Mouse (Mus musculus): Measurements from ENCODE around the gene Dnajb4. TPM values are rescaled to one million over a fixed set of nuclear protein-coding genes. Genes with fewer than 3 reads are reported as not detected.

The Dnajb4 gene
- polyA plus RNA-seq, 1 experiment from 2014 or later = 85.0 TPM

- in situ Hi-C loops (cut with MboI; ENCODE audit: low pct_unique_long_range_greater_than_20kb) = loop anchor here (5.0 kb wide), 1 partner anchor 124 kb away; no protein-coding TSS in a partner anchor
- no peak for TF ChIP-seq CTCF (IDR thresholded peaks at IDR 0.05)
- CTCF ChIA-PET = no interaction called here
- ATAC-seq (no peak), DNase-seq (ENCODE audit: low read depth, low spot score) (no peak)
- no peaks in the 10 kb centered on the region for H3K27me3 ChIP-seq
- POLR2A ChIA-PET = interaction anchor here (0.8 kb wide), 1 partner anchor 42 kb away, joined by 3 read pairs; no protein-coding TSS in a partner anchor
These were observed 25.7 kb upstream of the Dnajb4 start for GRCm38 (mm10) chr3:152235805-152236204.

GRCm38 (mm10) chr3:152235238-152235637, 25.1 kb upstream of the Dnajb4 start:
- ATAC-seq (no peak), DNase-seq (ENCODE audit: low read depth, low spot score) (no peak)
- CTCF ChIA-PET = no interaction called here
- POLR2A ChIA-PET = interaction anchor here (0.8 kb wide), 1 partner anchor 42 kb away, joined by 3 read pairs; no protein-coding TSS in a partner anchor
- no peak for TF ChIP-seq CTCF (IDR thresholded peaks at IDR 0.05)
- no peaks in the 10 kb centered on the region for H3K27me3 ChIP-seq
- in situ Hi-C loops (cut with MboI; ENCODE audit: low pct_unique_long_range_greater_than_20kb) = loop anchor here (5.0 kb wide), 1 partner anchor 123 kb away; no protein-coding TSS in a partner anchor

GRCm38 (mm10) chr3:152231333-152232100, 21.4 kb upstream of the Dnajb4 start:
- in situ Hi-C loops (cut with MboI; ENCODE audit: low pct_unique_long_range_greater_than_20kb) = no loop called here
- no peak for ATAC-seq
- ChIA-PET POLR2A (interaction anchor here (1.5 kb wide), 1 partner anchor 20 kb away, joined by 5 read pairs; no protein-coding TSS in a partner anchor), CTCF (interaction anchor here (1.1 to 2.8 kb wide), 4 partner anchors 11 to 121 kb away, joined by 3 to 13 read pairs (median 5); no protein-coding TSS in a partner anchor)
- no peak for TF ChIP-seq CTCF (IDR thresholded peaks at IDR 0.05)
- no peaks in the 10 kb centered on the region for H3K27me3 ChIP-seq
- no peak for DNase-seq (ENCODE audit: low read depth, low spot score)

- in situ Hi-C loops (cut with MboI; ENCODE audit: low pct_unique_long_range_greater_than_20kb) = no loop called here
- TF ChIP-seq CTCF (IDR thresholded peaks at IDR 0.05) = no peak
- CTCF ChIA-PET = interaction anchor here (2.8 kb wide), 1 partner anchor 118 kb away, joined by 13 read pairs; no protein-coding TSS in a partner anchor
- ATAC-seq (no peak), DNase-seq (ENCODE audit: low read depth, low spot score) (no peak)
- no peaks in the 10 kb centered on the region for H3K27me3 ChIP-seq
- POLR2A ChIA-PET = interaction anchor here (1.2 kb wide), 1 partner anchor 11 kb away, joined by 3 read pairs; no protein-coding TSS in a partner anchor
These were observed 19.2 kb upstream of the Dnajb4 start for GRCm38 (mm10) chr3:152229271-152229670.

- CTCF ChIA-PET = no interaction called here
- DNase-seq (ENCODE audit: low read depth, low spot score) = no peak
- no peak for TF ChIP-seq CTCF (IDR thresholded peaks at IDR 0.05)
- H3K27me3 ChIP-seq = no peaks in the 10 kb centered on the region
- POLR2A ChIA-PET = interaction anchor here (1.2 kb wide), 1 partner anchor 12 kb away, joined by 3 read pairs; no protein-coding TSS in a partner anchor
- in situ Hi-C loops (cut with MboI; ENCODE audit: low pct_unique_long_range_greater_than_20kb) = no loop called here
- ATAC-seq = no peak
These were observed 18.7 kb upstream of the Dnajb4 start for GRCm38 (mm10) chr3:152228843-152229242.

GRCm38 (mm10) chr3:152225906-152226305, 15.8 kb upstream of the Dnajb4 start:
- TF ChIP-seq CTCF (IDR thresholded peaks at IDR 0.05) = no peak
- ATAC-seq (no peak), DNase-seq (ENCODE audit: low read depth, low spot score) (no peak)
- in situ Hi-C loops (cut with MboI; ENCODE audit: low pct_unique_long_range_greater_than_20kb) = no loop called here
- no peaks in the 10 kb centered on the region for H3K27me3 ChIP-seq
- ChIA-PET POLR2A (interaction anchor here (0.8 to 1.5 kb wide), 4 partner anchors 15 to 115 kb away, joined by 3 to 5 read pairs (median 4); no protein-coding TSS in a partner anchor), CTCF (interaction anchor here (1.0 to 3.4 kb wide), 17 partner anchors 8 to 124 kb away, joined by 3 to 33 read pairs (median 5); no protein-coding TSS in a partner anchor)

GRCm38 (mm10) chr3:152224918-152225317, 14.8 kb upstream of the Dnajb4 start:
- ATAC-seq (no peak), DNase-seq (ENCODE audit: low read depth, low spot score) (no peak)
- POLR2A ChIA-PET = interaction anchor here (0.8 to 1.4 kb wide), 4 partner anchors 10 to 114 kb away, joined by 3 to 4 read pairs (median 4); no protein-coding TSS in a partner anchor
- no peaks in the 10 kb centered on the region for H3K27me3 ChIP-seq
- peak; percentile 58 for TF ChIP-seq CTCF (IDR thresholded peaks at IDR 0.05)
- CTCF ChIA-PET = interaction anchor here (0.8 to 3.4 kb wide), 18 partner anchors 9 to 123 kb away, joined by 3 to 33 read pairs (median 4); no protein-coding TSS in a partner anchor
- in situ Hi-C loops (cut with MboI; ENCODE audit: low pct_unique_long_range_greater_than_20kb) = no loop called here

GRCm38 (mm10) chr3:152213416-152213815, 3.3 kb upstream of the Dnajb4 start:
- POLR2A ChIA-PET = interaction anchor here (1.0 to 1.6 kb wide), 3 partner anchors 10 to 102 kb away, joined by 3 read pairs; no protein-coding TSS in a partner anchor
- no peaks in the 10 kb centered on the region for H3K27me3 ChIP-seq
- no peak for TF ChIP-seq CTCF (IDR thresholded peaks at IDR 0.05)
- CTCF ChIA-PET = interaction anchor here (0.8 to 2.0 kb wide), 5 partner anchors 11 to 101 kb away, joined by 3 to 5 read pairs (median 3); no protein-coding TSS in a partner anchor
- no peak for ATAC-seq
- DNase-seq (ENCODE audit: low read depth, low spot score) = no peak
- in situ Hi-C loops (cut with MboI; ENCODE audit: low pct_unique_long_range_greater_than_20kb) = no loop called here

GRCm38 (mm10) chr3:152211731-152212279, 1.7 kb upstream of the Dnajb4 start:
- H3K27me3 ChIP-seq = no peaks in the 10 kb centered on the region
- ChIA-PET CTCF (interaction anchor here (0.9 to 2.1 kb wide), 6 partner anchors 13 to 101 kb away, joined by 3 to 11 read pairs (median 5); no protein-coding TSS in a partner anchor), POLR2A (interaction anchor here (0.8 to 2.2 kb wide), 7 partner anchors 13 to 100 kb away, joined by 3 to 8 read pairs (median 4); no protein-coding TSS in a partner anchor)
- in situ Hi-C loops (cut with MboI; ENCODE audit: low pct_unique_long_range_greater_than_20kb) = no loop called here
- TF ChIP-seq CTCF (IDR thresholded peaks at IDR 0.05) = no peak
- DNase-seq (ENCODE audit: low read depth, low spot score) (no peak), ATAC-seq (no peak)
